Mouse (Mus musculus) stomach, postnatal 0 days (tissue): ENCODE results near the gene Gm40193.

Experiments
- CTCF ChIP-seq: IDR thresholded peaks from 2 replicates; pipeline ENCODE4 v1.5.1; 2016; ENCODE audit warnings: antibody characterized with exemption, low read depth, mild to moderate bottlenecking, moderate library complexity
- EP300 ChIP-seq: optimal IDR thresholded peaks from 2 replicates; pipeline ENCODE3; 2016; ENCODE audit warnings: antibody characterized with exemption

- no peak for TF ChIP-seq CTCF
- TF ChIP-seq EP300 = no peak
Measured at GRCm38 (mm10) chr11:70532839-70533238, at the start of gene Gm40193.
